Mouse (Mus musculus): ENCODE measurements around the gene Togaram2.

Togaram2 gene

GRCm38 (mm10) chr17:71683281-71683680 lies 10.2 kb downstream of the Togaram2 start:
- DNase-seq (ENCODE audit: low spot score): no peak

- DNase-seq (ENCODE audit: low spot score): no peak
Observed at GRCm38 (mm10) chr17:71684103-71684608, 11.1 kb downstream of the Togaram2 start.

- DNase-seq (ENCODE audit: low spot score): no peak
Observed at GRCm38 (mm10) chr17:71687436-71687835, 14.4 kb downstream of the Togaram2 start.

GRCm38 (mm10) chr17:71689903-71690302 lies 16.8 kb downstream of the Togaram2 start:
- no peak for DNase-seq (ENCODE audit: low spot score)

- no peak for DNase-seq (ENCODE audit: low spot score)
Observed at GRCm38 (mm10) chr17:71691361-71691875, 18.4 kb downstream of the Togaram2 start.

- no peak for DNase-seq (ENCODE audit: low spot score)
Observed at GRCm38 (mm10) chr17:71693313-71693712, 20.3 kb downstream of the Togaram2 start.

- no peak for DNase-seq (ENCODE audit: low spot score)
Observed at GRCm38 (mm10) chr17:71693780-71694179, 20.7 kb downstream of the Togaram2 start.

- no peak for DNase-seq (ENCODE audit: low spot score)
Observed at GRCm38 (mm10) chr17:71695151-71695550, 22.1 kb downstream of the Togaram2 start.

- DNase-seq (ENCODE audit: low spot score): no peak
Observed at GRCm38 (mm10) chr17:71695716-71696315, 22.8 kb downstream of the Togaram2 start.

GRCm38 (mm10) chr17:71696396-71696795 lies 23.3 kb downstream of the Togaram2 start:
- DNase-seq (ENCODE audit: low spot score): no peak

- no peak for DNase-seq (ENCODE audit: low spot score)
Observed at GRCm38 (mm10) chr17:71697896-71698618, 25.0 kb downstream of the Togaram2 start.

- DNase-seq (ENCODE audit: low spot score): no peak
Observed at GRCm38 (mm10) chr17:71698619-71698956, 25.5 kb downstream of the Togaram2 start.

GRCm38 (mm10) chr17:71705113-71705512 lies 32.1 kb downstream of the Togaram2 start:
- DNase-seq (ENCODE audit: low spot score): no peak

- no peak for DNase-seq (ENCODE audit: low spot score)
Observed at GRCm38 (mm10) chr17:71705550-71706480, 32.8 kb downstream of the Togaram2 start.

GRCm38 (mm10) chr17:71707715-71708114 lies 34.7 kb downstream of the Togaram2 start:
- no peak for DNase-seq (ENCODE audit: low spot score)

GRCm38 (mm10) chr17:71712279-71712678 lies 39.2 kb downstream of the Togaram2 start:
- no peak for DNase-seq (ENCODE audit: low spot score)

- DNase-seq (ENCODE audit: low spot score): no peak
Observed at GRCm38 (mm10) chr17:71715034-71715433, 42.0 kb downstream of the Togaram2 start.

GRCm38 (mm10) chr17:71717881-71718625 lies 45.0 kb downstream of the Togaram2 start:
- no peak for DNase-seq (ENCODE audit: low spot score)

- DNase-seq (ENCODE audit: low spot score): no peak
Observed at GRCm38 (mm10) chr17:71720434-71720833, 47.4 kb downstream of the Togaram2 start.

- no peak for DNase-seq (ENCODE audit: low spot score)
Observed at GRCm38 (mm10) chr17:71721019-71721418, 48.0 kb downstream of the Togaram2 start.

- no peak for DNase-seq (ENCODE audit: low spot score)
Observed at GRCm38 (mm10) chr17:71730655-71731054, 57.6 kb downstream of the Togaram2 start.

GRCm38 (mm10) chr17:71736442-71736841 lies 63.4 kb downstream of the Togaram2 start:
- DNase-seq (ENCODE audit: low spot score): no peak
